Mouse (Mus musculus): ENCODE results near the gene Trim8.

GRCm38 (mm10) chr19:46482896-46483516 lies 18.5 kb upstream of the Trim8 start:
- TF ChIP-seq BHLHE40 (IDR thresholded peaks at IDR 0.05; ENCODE audit: low read depth, low read length), result no peak
- TF ChIP-seq POLR2A (IDR thresholded peaks at IDR 0.05; ENCODE audit: low read depth, low read length), result no peak
- TF ChIP-seq CTCF (conservative IDR thresholded peaks at IDR 0.05 in 1 of 2, IDR thresholded peaks at IDR 0.05 in 1 of 2; ENCODE audit: low read depth in 2 of 2, low read length in 2 of 2), result peak in 1 of 2 experiments; percentile 33; a peak in 2 of 4 replicates
- no peak for TF ChIP-seq E2F4 (IDR thresholded peaks at IDR 0.05; ENCODE audit: insufficient replicate concordance, low read depth, low read length)
- no peak for TF ChIP-seq POLR2AphosphoS2 (IDR thresholded peaks at IDR 0.05; ENCODE audit: low read depth, low read length)
- TF ChIP-seq TCF12 (IDR thresholded peaks at IDR 0.05; ENCODE audit: low read depth, low read length), result no peak
- no peak for TF ChIP-seq KAT2A (IDR thresholded peaks at IDR 0.05; ENCODE audit: insufficient replicate concordance, low read length)
- no peak for TF ChIP-seq EP300 (IDR thresholded peaks at IDR 0.05; ENCODE audit: low read length)
- TF ChIP-seq MXI1 (IDR thresholded peaks at IDR 0.05; ENCODE audit: low read depth, low read length), result no peak
- TF ChIP-seq USF1 (IDR thresholded peaks at IDR 0.05; ENCODE audit: low read depth, low read length), result no peak
- TF ChIP-seq CHD1 (IDR thresholded peaks at IDR 0.05; ENCODE audit: low read depth, low read length), result no peak
- no peak for TF ChIP-seq NRF1 (IDR thresholded peaks at IDR 0.05; ENCODE audit: low read depth, low read length)
- no peak for TF ChIP-seq SIN3A (IDR thresholded peaks at IDR 0.05; ENCODE audit: low read length)
- TF ChIP-seq CHD2 (IDR thresholded peaks at IDR 0.05; ENCODE audit: low read length), result no peak
